ENCODE assay signal across 8 mouse cellular contexts in genomic region chr5:75154621-75155235, GRCm38 (mm10). TPM values are rescaled to one million over a fixed set of nuclear protein-coding genes. Genes with fewer than 3 reads are reported as not detected.
DNase-seq lines count a peak whose midpoint lies in the region; ATAC-seq and TF ChIP-seq lines count a peak whose summit lies in the region.

No protein-coding gene starts in this region.

- peaks cover 12% of the 10 kb centered on the region for H3K4me1 ChIP-seq in lung, adult 2 months (ENCODE audit: control insufficient read depth, insufficient read depth, low read length)
- peaks cover 56% of the 10 kb centered on the region for H3K4me1 ChIP-seq in forebrain, embryonic 13.5 days
- peaks cover 5% of the 10 kb centered on the region; the same call in 1 of the 2 replicates for H3K4me1 ChIP-seq in hindbrain, embryonic 11.5 days (replicated peaks; ENCODE audit: control insufficient read depth, insufficient read depth, low read length)
- peaks cover 4% of the 10 kb centered on the region; the same call in 1 of the 2 replicates for H3K4me1 ChIP-seq in liver, adult 2 months (ENCODE audit: control insufficient read depth, insufficient read depth, low read length)
- H3K4me1 ChIP-seq in neural tube, embryonic 14.5 days (ENCODE audit: control insufficient read depth, insufficient read depth, low read length): peaks cover 9% of the 10 kb centered on the region

- no peaks in the 10 kb centered on the region for H3K79me2 ChIP-seq in liver, adult 2 months (ENCODE audit: control insufficient read depth, insufficient read depth, low read length)

- peak overlapping the region; percentile 68 for H3K4me3 ChIP-seq in lung, adult 2 months (replicated peaks; ENCODE audit: extremely low read depth, low read depth, low read length)
- peak overlapping the region; percentile 28 for H3K4me3 ChIP-seq in forebrain, embryonic 13.5 days
- peak overlapping the region; percentile 45 for H3K4me3 ChIP-seq in hindbrain, embryonic 11.5 days (ENCODE audit: low read depth, low read length)
- H3K4me3 ChIP-seq in liver, adult 2 months (ENCODE audit: insufficient read depth, low read depth, low read length): peak overlapping the region; percentile 54
- peak overlapping the region; percentile 18 for H3K4me3 ChIP-seq in neural tube, embryonic 14.5 days (ENCODE audit: low read depth, low read length)

- H3K9me3 ChIP-seq in forebrain, embryonic 13.5 days (replicated peaks): no peaks in the 10 kb centered on the region
- H3K9me3 ChIP-seq in hindbrain, embryonic 11.5 days (ENCODE audit: control insufficient read depth, low read length): no peaks in the 10 kb centered on the region
- H3K9me3 ChIP-seq in neural tube, embryonic 14.5 days (ENCODE audit: control insufficient read depth, low read length): no peaks in the 10 kb centered on the region

- DNase-seq in lung, adult 2 months: no peak
- DNase-seq in lung, postnatal 25 days (ENCODE audit: low spot score): no peak
- peak; percentile 64 for DNase-seq in hindbrain, embryonic 11.5 days (ENCODE audit: low spot score)
- DNase-seq in liver, adult 2 months (ENCODE audit: extremely low read depth, low read depth, low spot score): no peak
- no peak for DNase-seq in left cerebral cortex, adult 18-20 months (ENCODE audit: low spot score in 2 of 2)
- DNase-seq in layer of hippocampus, adult 8-10 months (ENCODE audit: low spot score in 2 of 2): no peak

- WGBS in lung, adult 2 months: 2% methylated on average over 21 of the region's 21 CpGs
- WGBS in forebrain, embryonic 13.5 days: under 1% methylated on average over 21 of the region's 21 CpGs
- under 1% methylated on average over 20 of the region's 21 CpGs for WGBS in hindbrain, embryonic 11.5 days
- WGBS in liver, adult 2 months: 4% methylated on average over 21 of the region's 21 CpGs
- WGBS in neural tube, embryonic 14.5 days: 1% methylated on average over 21 of the region's 21 CpGs

- peak overlapping the region; percentile 54 for H3K4me2 ChIP-seq in forebrain, embryonic 13.5 days
- peak overlapping the region; percentile 32 for H3K4me2 ChIP-seq in hindbrain, embryonic 11.5 days (replicated peaks; ENCODE audit: low read depth, low read length)
- H3K4me2 ChIP-seq in neural tube, embryonic 14.5 days (ENCODE audit: low read depth, low read length): peak overlapping the region; percentile 31; the same call in 1 of the 2 replicates

- TF ChIP-seq POLR2A in lung, adult 2 months (IDR thresholded peaks at IDR 0.05; ENCODE audit: borderline replicate concordance, extremely low read depth, low read depth, low read length): 0 out of 2 replicates have a peak, but pooled peaks have one; percentile 20
- TF ChIP-seq POLR2A in liver, adult 2 months (IDR thresholded peaks at IDR 0.05; ENCODE audit: extremely low read depth, insufficient read depth, low read length): no peak

- H3K9ac ChIP-seq in forebrain, embryonic 13.5 days: peak overlapping the region; percentile 45; the same call in 1 of the 2 replicates
- peak overlapping the region; percentile 52 for H3K9ac ChIP-seq in hindbrain, embryonic 11.5 days (ENCODE audit: low read depth, low read length)
- peak overlapping the region; percentile 14; the same call in 1 of the 2 replicates for H3K9ac ChIP-seq in liver, adult 2 months (ENCODE audit: low read depth, low read length)
- H3K9ac ChIP-seq in neural tube, embryonic 14.5 days (replicated peaks; ENCODE audit: low read depth, low read length): peak overlapping the region; percentile 32; the same call in 1 of the 2 replicates

- H3K27ac ChIP-seq in forebrain, embryonic 13.5 days: no peak overlapping the region
- H3K27ac ChIP-seq in hindbrain, embryonic 11.5 days (ENCODE audit: low read depth, low read length): no peak overlapping the region
- H3K27ac ChIP-seq in liver, adult 2 months (replicated peaks; ENCODE audit: insufficient read depth, low read depth, low read length): 0 out of 2 replicates have a peak overlapping the region, but pooled peaks have one; percentile 22
- no peak overlapping the region for H3K27ac ChIP-seq in neural tube, embryonic 14.5 days (ENCODE audit: low read depth, low read length)

- peaks cover 83% of the 10 kb centered on the region for H3K27me3 ChIP-seq in forebrain, embryonic 13.5 days
- peaks cover 38% of the 10 kb centered on the region for H3K27me3 ChIP-seq in hindbrain, embryonic 11.5 days (ENCODE audit: control insufficient read depth, insufficient read depth, low read length)
- H3K27me3 ChIP-seq in liver, adult 2 months (ENCODE audit: control insufficient read depth, insufficient read depth, low read length): peaks cover 34% of the 10 kb centered on the region
- H3K27me3 ChIP-seq in neural tube, embryonic 14.5 days (ENCODE audit: control insufficient read depth, insufficient read depth, low read length): peaks cover 12% of the 10 kb centered on the region

- ATAC-seq in forebrain, embryonic 13.5 days: no peak
- ATAC-seq in hindbrain, embryonic 11.5 days (ENCODE audit: low FRiP score): no peak
- ATAC-seq in neural tube, embryonic 14.5 days (ENCODE audit: low read depth): no peak

- TF ChIP-seq CTCF in lung, adult 2 months (IDR thresholded peaks at IDR 0.05; ENCODE audit: insufficient read depth, low read length): no peak
- no peak for TF ChIP-seq CTCF in liver, adult 2 months (IDR thresholded peaks at IDR 0.05; ENCODE audit: low read depth, low read length)

- no peaks in the 10 kb centered on the region for H3K36me3 ChIP-seq in forebrain, embryonic 13.5 days (ENCODE audit: poor library complexity, severe bottlenecking)
- no peaks in the 10 kb centered on the region for H3K36me3 ChIP-seq in hindbrain, embryonic 11.5 days (ENCODE audit: control insufficient read depth, insufficient read depth, low read length)
- H3K36me3 ChIP-seq in liver, adult 2 months (ENCODE audit: control insufficient read depth, insufficient read depth, low read length): no peaks in the 10 kb centered on the region
- no peaks in the 10 kb centered on the region for H3K36me3 ChIP-seq in neural tube, embryonic 14.5 days (ENCODE audit: control insufficient read depth, insufficient read depth, low read length)

RNA-seq across cellular contexts. Expression of gene Pdgfra, which starts 2.6 kb away (rescaled TPM):
- polyA plus RNA-seq in lung, adult 2 months (2012; rRNA removed): 51.0 and 82.2 TPM in 2 replicates
- 4.1 and 4.9 TPM in 2 replicates for polyA plus RNA-seq in forebrain, embryonic 13.5 days (2015; fragmentation: Nextera tagmentation; extraction: Ambion mirVana)
- 26.5 and 29.3 TPM in 2 replicates for polyA plus RNA-seq in hindbrain, embryonic 11.5 days (2014; fragmentation: Nextera tagmentation; extraction: Ambion mirVana)
- 4.5 and 5.2 TPM in 2 replicates for total RNA-seq in liver, adult 2 months (2014; rRNA removed)
- 1.1 and 1.2 TPM in 2 replicates for polyA plus RNA-seq in liver, adult 2 months (2012; rRNA removed)
- 11.6 and 23.2 TPM in 2 replicates for polyA plus RNA-seq in neural tube, embryonic 14.5 days (2014; fragmentation: Nextera tagmentation; extraction: Ambion mirVana)
- total RNA-seq in left cerebral cortex, adult 18-20 months (2021): 10 to 100 TPM; 29.3 to 30.0 TPM
- total RNA-seq in layer of hippocampus, adult 8-10 months (2022): 10 to 100 TPM; 35.8 to 45.2 (median 38.4) TPM

Comparison
In these comparisons a context has a peak if more than half of its experiments do, and no peak if none do; other contexts are left out.
1. H3K4me3 ChIP-seq: peak in every context shown above with its lines; median percentile 68 in lung, adult 2 months; 54 in liver, adult 2 months; 45 in hindbrain, embryonic 11.5 days; 28 in forebrain, embryonic 13.5 days; 18 in neural tube, embryonic 14.5 days.